Mouse (Mus musculus) kidney, adult 2 months (tissue): ENCODE results near the gene Ascc1.

Experiments
- CTCF ChIP-seq: fragments of 200-500 bp; conservative IDR thresholded peaks from 2 replicates; pipeline ENCODE4 v1.5.1; 2011; ENCODE audit warnings: low read depth, mild to moderate bottlenecking, control low read depth, low read length, moderate library complexity, mixed read lengths; ENCODE audit not compliant: insufficient read depth, insufficient read length
- POLR2A ChIP-seq: fragments of 200-500 bp; IDR thresholded peaks from one replicate; pipeline ENCODE4 v1.6.1; 2011; ENCODE audit warnings: low read depth, low read length, control low read depth

DNA sequence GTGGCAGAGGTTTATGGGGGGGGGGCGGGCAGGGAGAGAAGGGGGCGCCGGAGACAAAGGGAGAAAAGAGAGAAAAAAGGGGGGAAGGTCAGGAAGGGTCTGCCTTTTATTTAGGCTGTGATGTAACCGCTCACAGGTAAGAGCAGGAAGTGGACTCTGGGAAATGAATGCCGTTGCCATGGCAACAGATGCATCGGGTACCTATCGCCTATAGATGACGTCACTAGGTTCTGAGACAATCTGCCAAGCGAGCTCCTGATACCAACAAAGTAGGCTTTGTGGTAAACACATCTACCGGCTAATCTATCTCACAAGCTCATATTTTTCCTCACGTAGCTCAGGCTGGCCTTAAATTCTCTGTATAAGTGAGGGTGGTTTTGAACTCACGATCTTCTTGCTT is 43.1 kb upstream of the Ascc1 start:
- TF ChIP-seq CTCF (no peak), POLR2A (no peak)
